Mouse (Mus musculus) heart, postnatal 4 days (tissue): Measurements from ENCODE around the gene Trim17. TPM values are rescaled to one million over a fixed set of nuclear protein-coding genes. Genes with fewer than 3 reads are reported as not detected.

Experiments used
- DNase-seq: peaks from one replicate; pipeline ENCODE4 v3.0.0; 2021
- microRNA-seq, 2 experiments: library from miRNA; unstranded; fragments of <30 nt; microRNA quantifications; one replicate each; pipeline ENCODE4 v1.2.0; 2021 to 2022
- total RNA-seq, 2 experiments: library from RNA; stranded (reverse); gene quantifications; 2 replicates each; pipeline ENCODE4 v1.2.3; 2021

Trim17 gene
- total RNA-seq, 2 experiments from 2014 or later: 0.10 TPM; not detected in 1

- DNase-seq: no peak
Observed at GRCm38 (mm10) chr11:58993091-58993670, 38.7 kb downstream of the Trim17 start.

- DNase-seq: no peak
Observed at GRCm38 (mm10) chr11:58994337-58994826, 39.9 kb downstream of the Trim17 start.

- no peak for DNase-seq
Observed at GRCm38 (mm10) chr11:58995061-58995806, 40.7 kb downstream of the Trim17 start.

GRCm38 (mm10) chr11:58995807-58996370, 41.4 kb downstream of the Trim17 start:
- no peak for DNase-seq

- no peak for DNase-seq
Observed at GRCm38 (mm10) chr11:58997541-58997940, 43.1 kb downstream of the Trim17 start.

- peak; percentile 83 for DNase-seq
Observed at GRCm38 (mm10) chr11:58999158-58999557, 44.7 kb downstream of the Trim17 start.

- no peak for DNase-seq
Observed at GRCm38 (mm10) chr11:58999830-59000229, 45.3 kb downstream of the Trim17 start.

- no peak for DNase-seq
Observed at GRCm38 (mm10) chr11:59000635-59001034, 46.1 kb downstream of the Trim17 start.

GRCm38 (mm10) chr11:59002327-59003079, 48.0 kb downstream of the Trim17 start:
- DNase-seq: peak; percentile 79

GRCm38 (mm10) chr11:59015052-59015451, 60.6 kb downstream of the Trim17 start:
- peak; percentile 62 for DNase-seq

Small RNA genes within 50 kb of the gene (microRNA-seq; reads per million reads assigned to microRNA genes)
- gene Gm44313: 0 reads per million in 2 experiments

Other genes with a start within 250 kb of the Trim17 start
- not detected for gene Olfr318, start 230.7 kb upstream of the Trim17 start, total RNA-seq
- gene Olfr317, start 215.5 kb upstream of the Trim17 start, total RNA-seq: not detected
- gene Olfr316, start 202.0 kb upstream of the Trim17 start, total RNA-seq: not detected
- gene Olfr315, start 181.5 kb upstream of the Trim17 start, total RNA-seq: not detected
- gene Olfr314, start 171.7 kb upstream of the Trim17 start, total RNA-seq: not detected
- not detected for gene Fam183b, start 152.7 kb upstream of the Trim17 start, total RNA-seq
- not detected for gene Olfr313, start 139.7 kb upstream of the Trim17 start, total RNA-seq
- gene Olfr312, start 125.4 kb upstream of the Trim17 start, total RNA-seq: not detected
- not detected for gene Olfr311, start 115.4 kb upstream of the Trim17 start, total RNA-seq
- gene Gm12258, start 107.5 kb upstream of the Trim17 start, total RNA-seq: 1 to 10 TPM; 2.3 to 2.7 TPM
- gene 2810021J22Rik, start 87.5 kb upstream of the Trim17 start, total RNA-seq: 1 to 10 TPM; 4.4 to 4.8 TPM
- gene Zfp39, start 50.5 kb upstream of the Trim17 start, total RNA-seq: 1 to 10 TPM; 5.3 to 5.9 TPM
- gene Btnl10, start 36.8 kb upstream of the Trim17 start, total RNA-seq: not detected
- gene Rnf187, start 15.8 kb upstream of the Trim17 start, total RNA-seq: 100 to 1,000 TPM; 161 to 165 TPM
- 10 to 100 TPM; 21.8 to 22.6 TPM for gene Hist3h2ba, start 5.8 kb upstream of the Trim17 start, total RNA-seq
- gene Hist3h2a, start within 50 bp of the Trim17 start, total RNA-seq: 10 to 100 TPM; 46.8 to 50.0 TPM
- 10 to 100 TPM; 21.3 TPM for gene Trim11, start 23.4 kb downstream of the Trim17 start, total RNA-seq
- 100 to 1,000 TPM; 436 to 453 TPM for gene Obscn, start 181.7 kb downstream of the Trim17 start, total RNA-seq
- 10 to 100 TPM; 12.9 to 13.1 TPM for gene Iba57, start 209.1 kb downstream of the Trim17 start, total RNA-seq
- gene Gjc2, start 228.5 kb downstream of the Trim17 start, total RNA-seq: under 1 TPM; 0.70 to 0.79 TPM
- 10 to 100 TPM; 63.3 to 67.9 TPM for gene Guk1, start 237.5 kb downstream of the Trim17 start, total RNA-seq
- 10 to 100 TPM; 74.1 to 75.1 TPM for gene Mrpl55, start 247.8 kb downstream of the Trim17 start, total RNA-seq